Mouse (Mus musculus) stomach, embryonic 16.5 days (tissue): Measurements from ENCODE around the gene As3mt. TPM values are rescaled to one million over a fixed set of nuclear protein-coding genes. Genes with fewer than 3 reads are reported as not detected.

Experiments used
- ATAC-seq: fragments of 200-750 bp; cut with Nextera tagmentation; 2 replicates; pipeline ENCODE4 v1.8.0; 2017; ENCODE audit warnings: moderate number of reproducible peaks, moderate TSS enrichment; ENCODE audit not compliant: insufficient read depth, low FRiP score
- H3K27ac ChIP-seq: fragments of 300-500 bp; sonication (generic); 2 replicates; pipeline ENCODE4 v1.5.1; 2014; ENCODE audit warnings: low read length
- H3K27me3 ChIP-seq: fragments of 300-500 bp; sonication (generic); 2 replicates; pipeline ENCODE4 v1.6.1; 2014; ENCODE audit warnings: low read length, control low read depth, mixed read lengths; ENCODE audit not compliant: control insufficient read depth, insufficient read depth
- H3K36me3 ChIP-seq: fragments of 300-500 bp; sonication (generic); 2 replicates; pipeline ENCODE4 v1.6.1; 2014; ENCODE audit warnings: low read length; ENCODE audit not compliant: control insufficient read depth, insufficient read depth
- H3K4me1 ChIP-seq: fragments of 300-500 bp; sonication (generic); 2 replicates; pipeline ENCODE4 v1.6.1; 2014; ENCODE audit warnings: low read length, control low read depth, mixed read lengths; ENCODE audit not compliant: control insufficient read depth, insufficient read depth
- H3K4me2 ChIP-seq: fragments of 300-500 bp; sonication (generic); 2 replicates; pipeline ENCODE4 v1.6.1; 2014; ENCODE audit warnings: low read depth, low read length, mixed read lengths
- H3K4me3 ChIP-seq: fragments of 300-500 bp; sonication (generic); replicated peaks from 2 replicates; pipeline ENCODE4 v1.5.1; 2014; ENCODE audit warnings: mild to moderate bottlenecking, low read length
- H3K9ac ChIP-seq: fragments of 300-500 bp; sonication (generic); 2 replicates; pipeline ENCODE4 v1.6.1; 2014; ENCODE audit warnings: low read length
- H3K9me3 ChIP-seq: fragments of 300-500 bp; sonication (generic); replicated peaks from 2 replicates; pipeline ENCODE4 v1.6.1; 2016; ENCODE audit warnings: low read length, control low read depth; ENCODE audit not compliant: control insufficient read depth
- WGBS: fragments of 180-500 bp; shearing (Covaris S2); extraction: QIAGEN DNeasy Blood & Tissue Kit; methylation state at CpG from one replicate; pipeline ENCODE4 v1.1.7; 2014; 5-methylcytosine and 5-hydroxymethylcytosine counted together
- polyA plus RNA-seq: library from polyadenylated mRNA; unstranded; fragments of >200 nt; fragmentation: Nextera tagmentation; extraction: Ambion mirVana; gene quantifications from 2 replicates; pipeline ENCODE4 v1.2.1, GENCODE M21; 2015

Gene As3mt
- polyA plus RNA-seq, 1 experiment from 2014 or later: 28.1 TPM

DNA sequence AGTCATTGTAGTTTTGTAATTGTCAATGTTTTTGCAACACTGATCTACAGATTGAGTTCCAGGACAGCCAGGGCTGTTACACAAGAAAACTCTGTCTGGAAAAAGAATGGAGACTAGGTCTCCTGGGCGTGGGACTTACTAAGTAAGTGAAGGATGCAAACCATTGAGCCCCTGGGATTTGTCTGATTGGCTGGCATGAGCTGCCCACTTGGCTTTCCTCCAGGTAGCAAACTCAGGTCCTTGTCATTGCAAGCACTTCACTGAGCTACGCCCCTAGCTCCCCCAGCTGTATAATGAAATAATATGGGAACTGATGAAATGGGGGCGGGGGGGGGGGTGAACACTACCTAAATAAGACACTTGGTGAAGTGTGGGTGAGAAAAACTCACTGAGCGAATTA, 14.1 kb upstream of the As3mt start:
- ATAC-seq: no peak
- WGBS: 89% methylated on average over 4 of the region's 4 CpGs
- no peak overlapping the region for H3K9ac ChIP-seq
- no peaks in the 10 kb centered on the region for H3K36me3 ChIP-seq
- no peaks in the 10 kb centered on the region for H3K27me3 ChIP-seq
- no peaks in the 10 kb centered on the region for H3K4me1 ChIP-seq
- no peaks in the 10 kb centered on the region for H3K9me3 ChIP-seq
- no peak overlapping the region for H3K4me2 ChIP-seq
- no peak overlapping the region for H3K4me3 ChIP-seq
- peak overlapping the region; percentile 17; the same call in 1 of the 2 replicates for H3K27ac ChIP-seq

DNA sequence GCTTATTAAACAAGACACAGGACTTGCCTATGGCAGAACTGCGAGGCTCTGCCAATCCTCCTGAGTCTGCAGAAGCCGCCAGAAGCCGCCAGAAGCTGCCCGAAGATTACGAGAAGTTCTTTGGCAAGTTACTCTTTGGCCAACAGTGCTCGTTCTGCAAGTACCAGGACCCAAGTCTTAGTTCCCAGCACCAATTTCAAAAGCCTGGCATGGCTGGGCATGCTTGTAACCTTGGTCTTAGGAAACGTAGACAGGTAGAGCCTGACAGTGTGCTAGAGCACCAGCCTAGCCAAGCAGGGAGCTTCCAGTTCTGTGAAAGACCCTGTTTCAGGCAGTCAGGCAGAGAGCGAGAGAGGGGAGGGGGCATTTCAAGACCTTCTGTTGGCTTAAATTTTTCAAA, 10.8 kb upstream of the As3mt start:
- H3K4me3 ChIP-seq: no peak overlapping the region
- H3K27me3 ChIP-seq: no peaks in the 10 kb centered on the region
- H3K9ac ChIP-seq: no peak overlapping the region
- no peaks in the 10 kb centered on the region for H3K9me3 ChIP-seq
- no peak overlapping the region for H3K27ac ChIP-seq
- ATAC-seq: no peak
- WGBS: 95% methylated on average over 8 of the region's 8 CpGs
- H3K36me3 ChIP-seq: no peaks in the 10 kb centered on the region
- H3K4me2 ChIP-seq: no peak overlapping the region
- H3K4me1 ChIP-seq: 0 out of 2 replicates have a peak, but pooled peaks cover 4% of the 10 kb centered on the region

DNA sequence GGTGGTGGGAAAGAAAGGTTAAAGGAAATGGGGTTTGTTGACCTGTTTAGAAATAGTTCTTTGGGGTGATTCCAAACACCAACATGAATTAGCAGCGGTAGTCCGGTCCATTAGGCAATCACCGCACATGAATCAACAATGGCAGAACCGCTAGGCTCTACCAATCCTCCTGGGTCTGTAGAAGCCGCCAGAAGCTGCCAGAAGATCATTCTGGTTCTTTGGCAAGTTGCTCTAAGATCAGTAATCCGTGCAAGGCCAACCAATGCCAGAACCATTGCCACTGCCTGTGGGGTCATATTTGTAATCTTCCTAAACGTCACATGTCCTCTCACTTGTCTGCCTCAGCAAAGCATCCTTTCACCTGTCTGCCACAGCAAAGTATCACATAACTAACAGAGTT, 10.3 kb upstream of the As3mt start:
- Histone ChIP-seq H3K27me3 (no peaks in the 10 kb centered on the region), H3K9ac (no peak overlapping the region), H3K4me1 (0 out of 2 replicates have a peak, but pooled peaks cover 4% of the 10 kb centered on the region), H3K9me3 (no peaks in the 10 kb centered on the region), H3K27ac (no peak overlapping the region), H3K4me2 (no peak overlapping the region), H3K4me3 (no peak overlapping the region), H3K36me3 (no peaks in the 10 kb centered on the region)
- WGBS: 92% methylated on average over 7 of the region's 7 CpGs
- ATAC-seq: no peak

DNA sequence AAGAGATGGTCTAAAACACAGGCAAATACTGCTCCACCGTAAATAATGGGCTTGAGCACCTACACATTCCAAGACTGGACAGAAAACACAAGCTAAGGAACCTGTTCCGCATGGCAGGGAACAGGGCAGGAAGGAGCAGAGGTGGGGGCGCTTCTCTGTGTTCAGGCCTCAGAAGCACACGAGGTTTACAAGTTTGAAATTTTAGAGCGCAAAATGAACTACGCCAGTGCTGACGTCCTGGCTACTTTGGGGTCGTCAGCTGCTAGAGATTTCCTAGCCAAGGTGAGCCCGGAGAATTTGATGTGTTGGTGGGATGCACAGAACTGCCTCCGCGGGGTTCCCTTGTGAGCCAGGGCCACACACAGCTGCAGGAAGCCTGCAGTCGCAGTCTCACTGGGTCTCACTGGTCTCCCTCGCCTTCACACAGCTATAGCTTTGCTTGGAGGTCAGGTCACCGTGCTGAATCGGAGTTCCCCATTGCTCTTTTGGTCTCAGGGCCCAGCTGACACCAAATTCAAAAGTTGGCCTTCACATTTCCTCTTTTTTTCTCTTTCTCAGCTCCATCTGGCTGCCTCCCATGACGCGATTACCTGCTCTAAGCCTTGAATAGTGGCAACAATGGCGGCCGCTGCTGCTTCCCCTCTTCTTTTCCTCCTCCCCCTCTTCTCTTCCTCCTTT, 9.3 kb upstream of the As3mt start:
- Histone ChIP-seq H3K9me3 (no peaks in the 10 kb centered on the region), H3K36me3 (no peaks in the 10 kb centered on the region), H3K9ac (no peak overlapping the region), H3K27me3 (no peaks in the 10 kb centered on the region), H3K4me3 (no peak overlapping the region), H3K27ac (no peak overlapping the region), H3K4me1 (0 out of 2 replicates have a peak, but pooled peaks cover 4% of the 10 kb centered on the region), H3K4me2 (no peak overlapping the region)
- ATAC-seq: no peak
- 54% methylated on average over 19 of the region's 19 CpGs for WGBS

DNA sequence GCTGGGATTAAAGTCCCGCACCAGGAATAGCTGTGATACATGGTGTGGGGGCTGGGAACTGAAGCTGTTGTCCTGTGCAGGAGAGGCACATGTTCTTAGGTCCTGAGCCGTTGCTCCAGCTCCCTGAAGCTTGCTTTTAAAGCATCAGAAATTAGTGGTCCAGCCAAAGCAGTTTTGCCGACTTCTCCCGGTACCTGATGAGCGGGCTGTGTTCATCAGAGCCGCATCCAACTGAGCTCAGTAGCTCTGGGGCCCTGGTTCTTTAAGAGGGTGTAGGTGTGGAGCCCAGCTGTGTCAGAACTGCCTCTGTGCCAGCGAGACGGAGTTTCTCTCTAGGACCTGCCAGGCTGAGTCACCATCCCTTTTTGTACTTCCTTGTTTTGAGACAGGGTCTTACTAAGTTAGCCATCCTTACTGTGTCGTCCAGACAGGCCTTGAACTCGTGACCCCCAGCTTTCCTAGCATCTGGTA, 8.2 kb upstream of the As3mt start:
- H3K4me2 ChIP-seq: no peak overlapping the region
- H3K27ac ChIP-seq: no peak overlapping the region
- 70% methylated on average over 10 of the region's 10 CpGs for WGBS
- no peak overlapping the region for H3K9ac ChIP-seq
- 0 out of 2 replicates have a peak, but pooled peaks cover 4% of the 10 kb centered on the region for H3K4me1 ChIP-seq
- no peaks in the 10 kb centered on the region for H3K27me3 ChIP-seq
- no peaks in the 10 kb centered on the region for H3K36me3 ChIP-seq
- H3K4me3 ChIP-seq: no peak overlapping the region
- no peaks in the 10 kb centered on the region for H3K9me3 ChIP-seq
- ATAC-seq: peak; percentile 33; the same call in 1 of the 2 replicates

DNA sequence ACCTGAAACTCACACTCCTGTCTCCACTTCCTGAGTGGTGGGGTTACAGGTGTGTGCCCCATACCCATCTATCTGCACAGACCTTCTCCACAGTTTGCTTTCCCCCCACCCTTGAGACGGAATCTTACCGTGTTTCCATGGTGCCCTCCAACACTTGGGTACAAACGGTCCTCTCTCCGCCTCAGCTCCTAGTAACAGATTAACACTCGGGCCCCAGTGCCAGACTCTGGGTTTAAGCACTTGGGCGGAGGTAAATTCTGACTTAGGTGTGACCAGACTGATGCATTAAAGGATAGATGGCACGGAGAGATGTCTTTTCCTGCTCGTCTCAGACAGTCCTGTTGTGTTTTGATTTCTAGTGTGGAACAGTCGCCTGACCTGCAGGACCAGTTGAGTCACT, 6.1 kb upstream of the As3mt start:
- H3K27ac ChIP-seq: no peak overlapping the region
- H3K9me3 ChIP-seq: no peaks in the 10 kb centered on the region
- 0 out of 2 replicates have a peak, but pooled peaks cover 4% of the 10 kb centered on the region for H3K4me1 ChIP-seq
- H3K27me3 ChIP-seq: no peaks in the 10 kb centered on the region
- no peak overlapping the region for H3K4me2 ChIP-seq
- H3K4me3 ChIP-seq: no peak overlapping the region
- H3K9ac ChIP-seq: no peak overlapping the region
- 69% methylated on average over 9 of the region's 9 CpGs for WGBS
- no peaks in the 10 kb centered on the region for H3K36me3 ChIP-seq
- no peak for ATAC-seq

DNA sequence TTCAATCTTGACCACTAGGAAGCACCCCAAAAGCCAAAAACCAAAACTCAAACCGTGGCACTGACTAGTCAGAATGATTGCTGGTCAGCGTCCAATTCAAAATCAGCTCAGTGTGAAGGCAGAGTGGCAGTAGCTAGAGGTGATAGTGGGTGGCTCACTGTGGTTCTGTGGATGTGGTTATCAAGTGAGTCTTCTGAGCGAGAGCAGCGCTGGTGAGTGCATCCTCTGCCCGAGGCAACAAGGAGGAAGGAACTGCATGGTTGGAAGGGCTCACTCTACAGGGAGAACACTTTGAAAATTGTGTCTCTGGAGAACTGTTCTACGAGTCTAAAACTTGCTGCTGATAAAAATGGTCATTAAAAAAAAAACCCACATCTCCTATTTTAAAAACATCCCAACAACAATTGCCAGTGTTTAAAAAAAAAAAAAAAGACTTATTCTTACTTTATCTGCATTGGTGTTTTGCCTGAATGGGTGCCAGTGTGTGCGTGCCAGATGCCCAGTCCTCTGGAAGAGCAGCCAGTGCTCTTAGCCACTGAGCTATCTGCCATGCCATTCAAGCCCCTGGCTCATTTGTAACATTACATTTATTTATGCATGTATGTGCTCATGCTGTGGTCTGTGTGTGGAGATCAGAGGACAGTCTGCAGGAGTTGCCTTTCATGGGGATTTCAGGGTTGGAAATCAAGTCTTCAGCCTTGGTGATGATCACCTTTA, 1.3 kb upstream of the As3mt start:
- WGBS: 64% methylated on average over 7 of the region's 7 CpGs
- no peak for ATAC-seq
- no peaks in the 10 kb centered on the region for H3K9me3 ChIP-seq
- H3K27ac ChIP-seq: no peak overlapping the region
- H3K4me2 ChIP-seq: no peak overlapping the region
- H3K36me3 ChIP-seq: no peaks in the 10 kb centered on the region
- H3K4me3 ChIP-seq: no peak overlapping the region
- H3K9ac ChIP-seq: no peak overlapping the region
- H3K27me3 ChIP-seq: no peaks in the 10 kb centered on the region
- H3K4me1 ChIP-seq: peaks cover 10% of the 10 kb centered on the region

DNA sequence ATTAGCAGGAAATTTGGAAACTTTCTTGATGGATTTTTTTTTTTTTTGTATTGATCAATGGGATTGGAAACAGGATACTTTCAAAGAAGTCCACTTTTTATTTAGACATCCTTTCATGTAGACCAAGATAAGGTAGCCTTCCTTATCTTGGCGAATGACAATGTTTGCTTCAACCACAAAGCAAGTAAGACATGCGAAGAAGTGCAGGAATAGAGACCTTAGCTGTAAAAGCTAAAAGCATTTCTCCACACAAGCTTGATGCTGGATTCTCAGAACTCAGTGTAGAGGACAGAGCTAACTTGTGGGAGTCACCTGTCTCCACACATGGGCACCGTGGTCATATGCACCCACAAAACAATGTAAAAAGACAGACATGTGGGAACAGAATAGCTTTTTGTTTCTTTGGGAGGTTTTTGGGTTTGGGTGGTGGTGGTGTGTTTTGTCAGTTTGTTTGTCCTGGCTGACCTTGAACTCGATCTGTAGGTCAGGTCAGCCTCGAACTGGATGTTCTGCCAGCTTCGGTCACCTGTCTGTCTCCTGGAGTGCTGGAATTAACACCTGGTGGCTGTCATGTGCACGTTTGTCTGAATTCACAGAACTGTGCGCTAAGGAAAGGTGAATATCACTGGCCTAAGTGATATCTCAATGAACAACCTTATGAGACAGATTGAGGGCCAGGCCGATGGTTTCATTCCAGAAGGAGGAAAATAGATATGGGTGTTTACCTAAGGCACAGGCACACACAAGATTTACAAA, 540 bp upstream of the As3mt start:
- Histone ChIP-seq H3K9me3 (no peaks in the 10 kb centered on the region), H3K27ac (peak overlapping the region; percentile 55; the same call in 1 of the 2 replicates), H3K4me3 (peak overlapping the region; percentile 49), H3K27me3 (no peaks in the 10 kb centered on the region), H3K9ac (no peak overlapping the region), H3K4me2 (peak overlapping the region; percentile 73), H3K36me3 (no peaks in the 10 kb centered on the region), H3K4me1 (peaks cover 10% of the 10 kb centered on the region)
- ATAC-seq: no peak; the same call in 1 of the 2 replicates
- 53% methylated on average over 9 of the region's 9 CpGs for WGBS

DNA sequence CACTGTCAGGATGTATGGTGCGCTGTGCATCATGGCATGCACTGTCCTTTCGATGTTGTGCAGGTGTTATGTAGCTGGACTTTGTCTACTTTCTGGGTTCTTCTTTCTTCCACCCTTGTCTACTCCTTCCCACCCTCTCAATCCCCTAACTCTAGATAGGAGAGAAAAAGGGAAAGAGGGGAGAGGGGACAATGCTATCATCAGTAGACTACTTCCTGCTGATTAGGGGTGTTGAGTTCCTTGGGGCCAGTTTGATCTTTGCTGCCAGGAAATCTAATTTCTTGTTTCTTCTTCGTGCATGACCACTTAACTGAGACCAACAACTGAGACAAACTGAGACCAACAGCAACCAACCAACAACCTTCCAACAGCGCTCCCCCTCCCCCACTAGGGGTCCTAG, 3.4 kb downstream of the As3mt start:
- Histone ChIP-seq H3K4me1 (peaks cover 10% of the 10 kb centered on the region), H3K4me3 (no peak overlapping the region), H3K36me3 (no peaks in the 10 kb centered on the region), H3K27ac (no peak overlapping the region), H3K4me2 (no peak overlapping the region), H3K9me3 (no peaks in the 10 kb centered on the region), H3K9ac (no peak overlapping the region), H3K27me3 (no peaks in the 10 kb centered on the region)
- ATAC-seq: no peak
- 87% methylated on average over 4 of the region's 4 CpGs for WGBS
